ENCODE assay signal across 8 mouse cellular contexts in the genomic region with DNA sequence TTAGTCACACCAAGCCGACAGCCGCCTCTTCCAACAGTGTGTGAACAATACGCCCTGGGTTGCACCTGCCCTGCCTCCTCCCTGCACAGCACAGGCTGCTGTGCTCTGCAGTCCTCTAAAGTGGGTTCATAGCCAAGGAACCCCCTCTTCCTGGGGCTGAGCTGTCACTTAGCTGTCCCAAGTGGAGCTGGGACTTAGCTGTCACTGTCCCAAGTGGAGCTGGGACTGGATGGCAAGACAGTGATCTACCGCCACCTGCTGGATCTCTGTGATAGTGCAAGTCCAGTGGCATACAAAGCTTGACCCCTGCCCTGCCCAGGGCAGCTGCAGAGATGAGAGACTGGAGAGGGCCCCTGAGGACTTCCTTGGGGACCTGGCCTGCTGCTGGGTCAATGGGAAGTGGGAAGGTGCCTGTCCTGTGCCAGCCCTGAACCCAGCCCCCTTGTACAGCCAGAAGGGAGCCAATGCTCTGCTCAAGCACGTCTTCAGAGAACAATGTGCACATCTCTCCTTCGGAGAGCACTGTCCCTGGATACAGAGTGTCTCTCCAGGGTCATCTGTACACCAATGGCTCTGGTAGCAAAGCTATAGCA.
DNase-seq lines count a peak whose midpoint lies in the region; ATAC-seq and TF ChIP-seq lines count a peak whose summit lies in the region.

No protein-coding gene starts in this region.

- no peaks in the 10 kb centered on the region for H3K79me2 ChIP-seq in liver, adult 2 months (ENCODE audit: control insufficient read depth, insufficient read depth, low read length)

- 79% methylated on average over 6 of the region's 6 CpGs for WGBS in thymus, adult 2 months
- WGBS in intestine, embryonic 14.5 days: 64% methylated on average over 6 of the region's 6 CpGs
- WGBS in liver, adult 2 months: 76% methylated on average over 6 of the region's 6 CpGs

- no peaks in the 10 kb centered on the region for H3K36me3 ChIP-seq in thymus, adult 2 months (ENCODE audit: control insufficient read depth, insufficient read depth, low read length)
- peaks cover 15% of the 10 kb centered on the region for H3K36me3 ChIP-seq in intestine, embryonic 14.5 days (ENCODE audit: control insufficient read depth, insufficient read depth, low read length)
- no peaks in the 10 kb centered on the region for H3K36me3 ChIP-seq in liver, adult 2 months (ENCODE audit: control insufficient read depth, insufficient read depth, low read length)
- H3K36me3 ChIP-seq in testis, adult 2 months (ENCODE audit: control insufficient read depth, insufficient read depth, low read length): no peaks in the 10 kb centered on the region

- no peak overlapping the region for H3K4me2 ChIP-seq in intestine, embryonic 14.5 days (ENCODE audit: low read length)

- TF ChIP-seq POLR2A in thymus, adult 2 months (IDR thresholded peaks at IDR 0.05; ENCODE audit: control insufficient read depth, extremely low read depth, insufficient read depth, low read length, poor library complexity): no peak
- TF ChIP-seq POLR2A in liver, adult 2 months (IDR thresholded peaks at IDR 0.05; ENCODE audit: extremely low read depth, insufficient read depth, low read length): no peak
- no peak for TF ChIP-seq POLR2A in testis, adult 2 months (IDR thresholded peaks at IDR 0.05; ENCODE audit: control insufficient read depth, low read depth, low read length)

- peak; percentile 22; the same call in 1 of the 2 replicates for ATAC-seq in intestine, embryonic 14.5 days (replicated peaks; ENCODE audit: low FRiP score, low TSS enrichment, low read depth)

- H3K9me3 ChIP-seq in intestine, embryonic 14.5 days (ENCODE audit: control insufficient read depth, low read length): peaks cover 5% of the 10 kb centered on the region; the same call in 1 of the 2 replicates

- intact Hi-C loops in gastrocnemius, postnatal 14 days (cut with DNase I; ENCODE audit: low total_unique reads): loop anchor here (5.0 to 10.0 kb wide), 2 partner anchors 432 to 885 kb away; partner anchors contain the start of genes Chek2 and Hscb

- H3K9ac ChIP-seq in intestine, embryonic 14.5 days (ENCODE audit: low read length): no peak overlapping the region
- H3K9ac ChIP-seq in liver, adult 2 months (ENCODE audit: low read depth, low read length): no peak overlapping the region

- no peak overlapping the region for H3K27ac ChIP-seq in thymus, adult 2 months (ENCODE audit: control insufficient read depth, insufficient read depth, low read length)
- H3K27ac ChIP-seq in intestine, embryonic 14.5 days (ENCODE audit: low read depth): no peak overlapping the region
- H3K27ac ChIP-seq in liver, adult 2 months (replicated peaks; ENCODE audit: insufficient read depth, low read depth, low read length): no peak overlapping the region
- no peak overlapping the region for H3K27ac ChIP-seq in testis, adult 2 months (ENCODE audit: control insufficient read depth, insufficient read depth, low read depth, low read length)

- no peak overlapping the region for H3K4me3 ChIP-seq in thymus, adult 2 months (ENCODE audit: control insufficient read depth, insufficient read depth, low read length)
- H3K4me3 ChIP-seq in intestine, embryonic 14.5 days (ENCODE audit: low read depth, low read length): no peak overlapping the region
- no peak overlapping the region for H3K4me3 ChIP-seq in liver, adult 2 months (ENCODE audit: insufficient read depth, low read depth, low read length)
- H3K4me3 ChIP-seq in testis, adult 2 months (ENCODE audit: control insufficient read depth, low read depth, low read length): no peak overlapping the region

- no peaks in the 10 kb centered on the region for H3K27me3 ChIP-seq in thymus, adult 2 months (ENCODE audit: control insufficient read depth, insufficient read depth, low read length)
- H3K27me3 ChIP-seq in intestine, embryonic 14.5 days (replicated peaks; ENCODE audit: control insufficient read depth, insufficient read depth, low read length): no peaks in the 10 kb centered on the region
- no peaks in the 10 kb centered on the region for H3K27me3 ChIP-seq in liver, adult 2 months (ENCODE audit: control insufficient read depth, insufficient read depth, low read length)
- H3K27me3 ChIP-seq in testis, adult 2 months (ENCODE audit: control insufficient read depth, insufficient read depth, low read length): no peaks in the 10 kb centered on the region

- H3K4me1 ChIP-seq in thymus, adult 2 months (replicated peaks; ENCODE audit: control insufficient read depth, insufficient read depth, low read length): no peaks in the 10 kb centered on the region; the same call in 1 of the 2 replicates
- no peaks in the 10 kb centered on the region for H3K4me1 ChIP-seq in intestine, embryonic 14.5 days (replicated peaks; ENCODE audit: control insufficient read depth, insufficient read depth, low read length)
- H3K4me1 ChIP-seq in liver, adult 2 months (ENCODE audit: control insufficient read depth, insufficient read depth, low read length): no peaks in the 10 kb centered on the region
- no peaks in the 10 kb centered on the region for H3K4me1 ChIP-seq in testis, adult 2 months (ENCODE audit: control insufficient read depth, insufficient read depth, low read length)

- peak; percentile 98 for TF ChIP-seq CTCF in thymus, adult 2 months (IDR thresholded peaks at IDR 0.05; ENCODE audit: borderline replicate concordance, control insufficient read depth, extremely low read depth, insufficient read depth, low read length, poor library complexity)
- peak; percentile 97 for TF ChIP-seq CTCF in liver, adult 2 months (IDR thresholded peaks at IDR 0.05; ENCODE audit: low read depth, low read length)
- TF ChIP-seq CTCF in testis, adult 2 months (IDR thresholded peaks at IDR 0.05; ENCODE audit: control insufficient read depth, insufficient read depth, insufficient replicate concordance, low read depth, low read length): peak; percentile 94

- peak; percentile 72 for DNase-seq in thymus, adult 2 months
- DNase-seq in thymus, adult 18-20 months: no peak
- DNase-seq in cerebellum, postnatal 36 days: peak; percentile 80 to 84
- peak; percentile 79 for DNase-seq in gastrocnemius, postnatal 14 days
- DNase-seq in intestine, embryonic 14.5 days (ENCODE audit: low spot score): peak; percentile 94
- DNase-seq in liver, adult 2 months (ENCODE audit: extremely low read depth, low read depth, low spot score): peak; percentile 47
- DNase-seq in natural killer cell, adult 2 months (ENCODE audit: low spot score in 2 of 2): peak; percentile 44 to 59

Comparison
In these comparisons a context has a peak if more than half of its experiments do, and no peak if none do; other contexts are left out.
1. DNase-seq: peak in thymus, adult 2 months (single experiment), cerebellum, postnatal 36 days (2 of 2), gastrocnemius, postnatal 14 days (single experiment), intestine, embryonic 14.5 days (single experiment), liver, adult 2 months (single experiment) and natural killer cell, adult 2 months (2 of 2); none in thymus, adult 18-20 months (0 of 2).
2. Peak in every context shown above with its lines, with median percentiles within 50 percentile points of each other: CTCF ChIP-seq.